Mouse (Mus musculus) liver, adult 2 months (tissue): ENCODE measurements at regions not wholly inside any gene's neighbourhood (a gene's known extent, or its start where the extent isn't known, plus 50 kb on each side); places are given as distances from the start of the nearest gene placed in this dataset.

Experiments
- DNase-seq: peaks from one replicate; pipeline ENCODE4 v3.0.0-alpha.2; 2011; ENCODE audit warnings: low read depth, low spot score; ENCODE audit errors: extremely low read depth
- H3K27ac ChIP-seq: fragments of 200-500 bp; replicated peaks from 2 replicates; pipeline ENCODE4 v1.5.1; 2012; ENCODE audit warnings: low read depth, mild to moderate bottlenecking, control low read depth, inconsistent platforms, low read length; ENCODE audit not compliant: insufficient read depth
- H3K27me3 ChIP-seq: fragments of 200-500 bp; 2 replicates; pipeline ENCODE4 v1.6.1; 2012; ENCODE audit warnings: mild to moderate bottlenecking, moderate library complexity, low read length, inconsistent platforms; ENCODE audit not compliant: control insufficient read depth, insufficient read depth
- H3K36me3 ChIP-seq: fragments of 200-500 bp; 2 replicates; pipeline ENCODE4 v1.6.1; 2012; ENCODE audit warnings: low read length, inconsistent platforms; ENCODE audit not compliant: control insufficient read depth, insufficient read depth
- H3K4me1 ChIP-seq: fragments of 200-500 bp; 2 replicates; pipeline ENCODE4 v1.6.1; 2011; ENCODE audit warnings: low read length; ENCODE audit not compliant: control insufficient read depth, insufficient read depth
- H3K4me3 ChIP-seq: fragments of 200-500 bp; 2 replicates; pipeline ENCODE4 v1.5.1; 2011; ENCODE audit warnings: low read depth, mild to moderate bottlenecking, control low read depth, low read length, moderate library complexity; ENCODE audit not compliant: insufficient read depth
- H3K79me2 ChIP-seq: fragments of 200-500 bp; 2 replicates; pipeline ENCODE4 v1.6.1; 2012; ENCODE audit warnings: inconsistent platforms, mild to moderate bottlenecking, low read length, moderate library complexity; ENCODE audit not compliant: control insufficient read depth, insufficient read depth
- H3K9ac ChIP-seq: fragments of 200-500 bp; 2 replicates; pipeline ENCODE4 v1.6.1; 2012; ENCODE audit warnings: low read depth, mild to moderate bottlenecking, control low read depth, inconsistent platforms, low read length
- CTCF ChIP-seq: fragments of 200-500 bp; IDR thresholded peaks from 2 replicates; pipeline ENCODE4 v1.5.1; 2011; ENCODE audit warnings: low read depth, low read length, control low read depth
- POLR2A ChIP-seq: fragments of 200-500 bp; IDR thresholded peaks from 2 replicates; pipeline ENCODE4 v1.6.1; 2011; ENCODE audit warnings: low read length, control low read depth; ENCODE audit not compliant: insufficient read depth; ENCODE audit errors: extremely low read depth
- WGBS: fragments of 180-500 bp; shearing (Covaris S2); methylation state at CpG from one replicate; pipeline ENCODE4 v1.1.7; 2018; 5-methylcytosine and 5-hydroxymethylcytosine counted together

- Histone ChIP-seq H3K27ac (no peak overlapping the region), H3K79me2 (no peaks in the 10 kb centered on the region), H3K4me3 (no peak overlapping the region), H3K36me3 (no peaks in the 10 kb centered on the region), H3K4me1 (no peaks in the 10 kb centered on the region), H3K9ac (no peak overlapping the region), H3K27me3 (no peaks in the 10 kb centered on the region)
- 88% methylated on average over 11 of the region's 11 CpGs for WGBS
- no peak for DNase-seq
- TF ChIP-seq CTCF: no peak
These were observed 266.7 kb downstream of the Tle3 start for GRCm38 (mm10) chr9:61638908-61639307.

- H3K27me3 ChIP-seq: no peaks in the 10 kb centered on the region
- no peak overlapping the region for H3K27ac ChIP-seq
- TF ChIP-seq CTCF (no peak), POLR2A (no peak)
- no peaks in the 10 kb centered on the region for H3K4me1 ChIP-seq
- H3K9ac ChIP-seq: no peak overlapping the region
- 88% methylated on average over 9 of the region's 9 CpGs for WGBS
- H3K36me3 ChIP-seq: no peaks in the 10 kb centered on the region
- H3K4me3 ChIP-seq: no peak overlapping the region
- DNase-seq: no peak
- H3K79me2 ChIP-seq: no peaks in the 10 kb centered on the region
These were observed 261.8 kb downstream of the Tle3 start for GRCm38 (mm10) chr9:61633936-61634335.

- Histone ChIP-seq H3K4me3 (no peak overlapping the region), H3K27ac (no peak overlapping the region), H3K36me3 (no peaks in the 10 kb centered on the region), H3K9ac (no peak overlapping the region), H3K27me3 (no peaks in the 10 kb centered on the region), H3K4me1 (no peaks in the 10 kb centered on the region), H3K79me2 (no peaks in the 10 kb centered on the region)
- TF ChIP-seq CTCF (no peak), POLR2A (no peak)
- DNase-seq: no peak
- 89% methylated on average over 3 of the region's 3 CpGs for WGBS
These were observed 260.4 kb downstream of the Tle3 start for GRCm38 (mm10) chr9:61632602-61633001.

GRCm38 (mm10) chr9:61631097-61631496, 258.9 kb downstream of the Tle3 start:
- no peaks in the 10 kb centered on the region for H3K79me2 ChIP-seq
- 90% methylated on average over 7 of the region's 7 CpGs for WGBS
- no peaks in the 10 kb centered on the region for H3K27me3 ChIP-seq
- no peaks in the 10 kb centered on the region for H3K4me1 ChIP-seq
- DNase-seq: no peak
- no peak overlapping the region for H3K4me3 ChIP-seq
- no peak overlapping the region for H3K9ac ChIP-seq
- no peak for TF ChIP-seq POLR2A
- no peak for TF ChIP-seq CTCF
- no peak overlapping the region for H3K27ac ChIP-seq
- no peaks in the 10 kb centered on the region for H3K36me3 ChIP-seq

- H3K27ac ChIP-seq: no peak overlapping the region
- no peak overlapping the region for H3K4me3 ChIP-seq
- WGBS: 66% methylated on average over 6 of the region's 6 CpGs
- H3K79me2 ChIP-seq: no peaks in the 10 kb centered on the region
- no peak for DNase-seq
- no peaks in the 10 kb centered on the region for H3K27me3 ChIP-seq
- no peaks in the 10 kb centered on the region for H3K36me3 ChIP-seq
- TF ChIP-seq CTCF (no peak), POLR2A (no peak)
- H3K9ac ChIP-seq: no peak overlapping the region
- H3K4me1 ChIP-seq: no peaks in the 10 kb centered on the region
These were observed 255.8 kb downstream of the Tle3 start for GRCm38 (mm10) chr9:61627801-61628574.

- no peaks in the 10 kb centered on the region for H3K36me3 ChIP-seq
- no peaks in the 10 kb centered on the region for H3K27me3 ChIP-seq
- 66% methylated on average over 7 of the region's 7 CpGs for WGBS
- H3K4me3 ChIP-seq: no peak overlapping the region
- DNase-seq: no peak
- no peaks in the 10 kb centered on the region for H3K79me2 ChIP-seq
- no peak overlapping the region for H3K27ac ChIP-seq
- no peaks in the 10 kb centered on the region for H3K4me1 ChIP-seq
- no peak for TF ChIP-seq POLR2A
- TF ChIP-seq CTCF: no peak
- H3K9ac ChIP-seq: no peak overlapping the region
These were observed 250.8 kb downstream of the Tle3 start for GRCm38 (mm10) chr9:61622933-61623332.
